Mouse (Mus musculus): ENCODE measurements around the gene Olfr599.

GRCm38 (mm10) chr7:103323268-103323667, 12.4 kb upstream of the Olfr599 start, which contains the start of gene Olfr598:
- no peak for TF ChIP-seq CTCF (IDR thresholded peaks at IDR 0.05; ENCODE audit: extremely low read depth, insufficient read depth, insufficient read length, insufficient replicate concordance)
- no peak for TF ChIP-seq POLR2A (IDR thresholded peaks at IDR 0.05; ENCODE audit: low read depth, low read length)

All from spleen, adult 2 months (tissue).